Mouse (Mus musculus) C2C12 (cell line): ENCODE data around the gene Mea1. TPM values are rescaled to one million over a fixed set of nuclear protein-coding genes. Genes with fewer than 3 reads are reported as not detected.

Source experiments
- H3K27me3 ChIP-seq: one replicate; pipeline ENCODE4 v1.6.1; 2011; ENCODE audit not compliant: control insufficient read depth, insufficient read depth, insufficient read length
- H3K36me3 ChIP-seq: one replicate; pipeline ENCODE4 v1.6.1; 2011; ENCODE audit not compliant: control insufficient read depth, insufficient read depth
- H3K4me3 ChIP-seq: one replicate; pipeline ENCODE4 v1.5.1; 2011; ENCODE audit warnings: mild to moderate bottlenecking, control low read depth; ENCODE audit not compliant: poor library complexity, insufficient read depth, severe bottlenecking
- H3K79me2 ChIP-seq: one replicate; pipeline ENCODE4 v1.6.1; 2011; ENCODE audit not compliant: control insufficient read depth, insufficient read depth
- H3K79me3 ChIP-seq: one replicate; pipeline ENCODE4 v1.6.1; 2011; ENCODE audit warnings: low read depth, control low read depth
- H3ac ChIP-seq: one replicate; pipeline ENCODE3; 2011; ENCODE audit warnings: low read depth; ENCODE audit not compliant: control insufficient read depth, insufficient read length
- CEBPB ChIP-seq: IDR thresholded peaks from one replicate; pipeline ENCODE4 v1.6.1; 2011; ENCODE audit warnings: low read depth, mild to moderate bottlenecking, control low read depth, moderate library complexity
- CTCF ChIP-seq: IDR thresholded peaks from one replicate; pipeline ENCODE4 v1.5.1; 2011; ENCODE audit not compliant: control insufficient read depth, insufficient read depth, insufficient read length
- FOSL1 ChIP-seq: IDR thresholded peaks from one replicate; pipeline ENCODE4 v1.8.0; 2011; ENCODE audit warnings: mild to moderate bottlenecking, low read length; ENCODE audit not compliant: poor library complexity, insufficient read depth, severe bottlenecking
- MAX ChIP-seq: IDR thresholded peaks from one replicate; pipeline ENCODE4 v1.6.1; 2011; ENCODE audit warnings: mild to moderate bottlenecking, control low read depth
- MYOD1 ChIP-seq: IDR thresholded peaks from one replicate; pipeline ENCODE4 v1.6.1; 2011; ENCODE audit warnings: low read depth; ENCODE audit not compliant: control insufficient read depth, insufficient read length
- MYOG ChIP-seq: IDR thresholded peaks from one replicate; pipeline ENCODE4 v1.6.1; 2011; ENCODE audit not compliant: control insufficient read depth, insufficient read length; ENCODE audit errors: extremely low read depth
- USF1 ChIP-seq: IDR thresholded peaks from one replicate; pipeline ENCODE4 v1.6.1; 2011; ENCODE audit warnings: low read depth, mild to moderate bottlenecking, control low read depth, moderate library complexity
- polyA plus RNA-seq: library from polyadenylated mRNA; unstranded; fragments of >200 nt; fragmentation: generic; extraction: Trizol; gene quantifications from one replicate; pipeline ENCODE4 v1.2.1, GENCODE M21; 2012; ENCODE audit warnings: missing spikeins

Mea1 gene
- polyA plus RNA-seq, 1 experiment, result 141 TPM

DNA sequence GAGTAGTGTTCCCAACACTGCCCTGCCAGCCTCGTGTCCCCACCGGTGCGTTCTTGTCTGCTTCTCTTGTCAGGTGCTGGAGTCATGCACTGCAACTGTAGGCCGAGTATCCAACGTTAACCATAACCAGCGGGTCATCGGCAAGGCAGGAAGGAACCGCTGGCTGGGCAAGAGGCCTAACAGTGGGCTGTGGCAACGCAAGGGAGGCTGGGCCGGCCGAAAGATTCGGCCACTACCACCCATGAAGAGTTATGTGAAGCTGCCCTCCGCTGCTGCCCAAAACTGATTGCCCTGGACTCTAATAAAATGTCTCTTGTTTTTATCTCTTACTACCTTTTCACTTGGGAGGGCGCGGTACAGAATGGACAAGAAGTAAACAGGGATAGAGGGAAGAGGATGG lies 28.8 kb upstream of the Mea1 start:
- Histone ChIP-seq H3K27me3 (no peaks in the 10 kb centered on the region), H3K4me3 (no peak overlapping the region), H3K79me3 (peaks cover 9% of the 10 kb centered on the region), H3K36me3 (peaks cover 22% of the 10 kb centered on the region), H3ac (peak overlapping the region; percentile 47), H3K79me2 (peaks cover 35% of the 10 kb centered on the region)
- no peak for TF ChIP-seq MYOG
- no peak for TF ChIP-seq CEBPB
- TF ChIP-seq MYOD1, result no peak
- no peak for TF ChIP-seq FOSL1
- no peak for TF ChIP-seq USF1
- no peak for TF ChIP-seq CTCF
- no peak for TF ChIP-seq MAX

DNA sequence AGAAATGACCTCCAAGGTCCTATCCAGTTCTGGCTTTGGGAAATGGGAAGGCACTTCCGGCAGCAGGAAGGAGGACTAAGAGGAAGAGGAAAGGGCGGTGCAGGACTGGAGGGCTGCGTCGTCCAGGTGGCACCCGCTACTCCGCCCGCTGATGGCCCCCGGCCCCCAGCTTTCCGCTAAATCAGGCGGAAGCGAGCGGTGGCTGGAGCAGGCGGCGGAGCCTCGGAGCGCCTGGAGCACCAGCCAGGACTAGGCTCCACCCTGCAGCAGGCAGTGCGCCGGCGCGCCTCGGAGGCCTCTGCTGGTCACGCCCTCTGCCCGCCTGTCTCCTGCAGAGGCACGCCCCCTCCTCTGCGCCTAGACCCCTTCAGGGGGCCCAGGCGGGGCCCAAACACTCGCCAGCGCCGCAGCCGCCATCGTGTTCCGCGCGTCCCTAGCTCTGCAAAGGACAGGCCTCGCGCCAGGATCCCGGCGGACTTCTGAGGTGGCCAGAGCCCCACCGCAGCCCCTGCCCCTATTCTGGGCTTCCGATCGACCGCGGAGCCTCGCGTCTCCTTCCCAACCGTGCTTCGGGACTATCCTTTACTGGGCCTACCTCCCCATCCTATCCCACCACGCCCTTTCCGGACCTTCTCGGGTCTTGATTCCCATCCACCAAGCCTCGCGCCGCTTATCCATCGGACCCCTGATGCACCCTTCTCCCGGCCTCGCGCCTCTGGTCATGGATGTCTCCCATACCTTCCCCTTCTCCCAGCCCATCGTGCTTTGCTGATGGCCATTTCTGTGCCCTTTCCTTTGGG lies 28.2 kb upstream of the Mea1 start, which contains the start of gene Cul7:
Cul7 (plus strand) TSS at position 106 of the 800 bp plus-strand sequence.
- Histone ChIP-seq H3ac (peak within 1 kb of the TSS; percentile 77), H3K36me3 (peaks cover 22% of the 10 kb centered on the region), H3K27me3 (no peaks in the 10 kb centered on the region), H3K4me3 (peak within 1 kb of the TSS; percentile 40), H3K79me3 (peaks cover 9% of the 10 kb centered on the region), H3K79me2 (peaks cover 35% of the 10 kb centered on the region)
- TF ChIP-seq CEBPB, result no peak
- no peak for TF ChIP-seq CTCF
- TF ChIP-seq MAX, result no peak
- TF ChIP-seq FOSL1, result no peak
- TF ChIP-seq MYOD1, result no peak
- no peak for TF ChIP-seq USF1
- TF ChIP-seq MYOG, result no peak

DNA sequence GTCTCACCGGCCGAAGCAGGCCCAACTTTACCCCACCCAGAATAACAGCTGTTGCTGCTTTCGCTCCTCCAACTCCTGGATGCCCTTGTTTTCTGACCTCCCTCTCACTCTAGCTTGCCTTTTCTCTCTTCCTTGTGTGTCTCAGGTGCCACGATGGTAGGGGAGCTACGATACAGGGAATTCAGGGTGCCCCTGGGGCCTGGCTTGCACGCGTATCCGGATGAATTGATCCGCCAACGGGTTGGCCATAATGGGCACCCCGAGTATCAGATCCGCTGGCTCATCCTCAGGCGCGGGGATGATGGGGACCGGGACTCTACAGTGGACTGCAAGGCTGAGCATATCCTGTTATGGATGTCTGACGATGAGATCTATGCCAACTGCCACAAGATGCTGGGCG lies 27.3 kb upstream of the Mea1 start:
- Histone ChIP-seq H3K79me2 (peaks cover 33% of the 10 kb centered on the region), H3ac (peak overlapping the region; percentile 40), H3K4me3 (peak overlapping the region; percentile 18), H3K27me3 (no peaks in the 10 kb centered on the region), H3K79me3 (peaks cover 9% of the 10 kb centered on the region), H3K36me3 (peaks cover 22% of the 10 kb centered on the region)
- TF ChIP-seq MAX (no peak), MYOG (no peak), CEBPB (no peak), CTCF (no peak), FOSL1 (no peak), MYOD1 (no peak), USF1 (no peak)

DNA sequence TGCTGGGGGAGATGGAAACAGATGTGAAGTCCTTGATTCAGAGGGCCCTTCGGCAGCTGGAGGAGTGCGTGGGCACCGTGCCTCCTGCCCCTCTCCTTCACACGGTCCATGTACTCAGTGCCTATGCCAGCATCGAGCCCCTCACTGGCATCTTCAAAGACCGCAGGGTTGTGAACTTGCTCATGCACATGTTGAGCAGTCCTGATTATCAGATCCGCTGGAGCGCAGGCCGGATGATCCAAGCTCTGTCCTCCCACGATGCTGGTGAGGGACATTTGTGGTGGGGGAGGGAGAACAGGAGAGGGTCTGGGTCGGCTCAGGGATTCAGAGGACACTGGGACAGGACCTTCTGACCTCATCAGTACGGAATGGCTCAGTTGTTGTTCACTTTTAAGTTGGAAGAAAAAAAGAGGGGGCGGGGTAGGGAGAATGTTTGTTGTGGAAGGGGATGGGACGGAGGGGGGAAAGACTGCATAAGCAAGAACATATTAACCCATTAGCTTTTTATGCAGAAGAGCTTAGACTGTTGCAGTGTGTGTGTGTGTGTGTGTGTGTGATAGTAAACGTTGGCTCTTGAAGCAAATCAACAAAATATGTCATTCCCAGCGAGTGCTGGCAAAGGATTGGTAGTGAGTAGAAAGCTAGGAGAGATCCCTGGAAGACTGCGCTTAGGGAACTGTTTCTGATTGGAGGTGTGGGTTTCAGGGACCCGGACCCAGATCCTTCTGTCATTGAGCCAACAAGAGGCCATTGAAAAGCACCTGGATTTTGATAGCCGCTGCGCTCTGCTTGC lies 26.6 kb upstream of the Mea1 start:
- TF ChIP-seq MAX, result no peak
- peaks cover 5% of the 10 kb centered on the region for H3K79me3 ChIP-seq
- no peak overlapping the region for H3K4me3 ChIP-seq
- no peaks in the 10 kb centered on the region for H3K27me3 ChIP-seq
- H3K36me3 ChIP-seq, result peaks cover 22% of the 10 kb centered on the region
- H3K79me2 ChIP-seq, result peaks cover 26% of the 10 kb centered on the region
- no peak overlapping the region for H3ac ChIP-seq

DNA sequence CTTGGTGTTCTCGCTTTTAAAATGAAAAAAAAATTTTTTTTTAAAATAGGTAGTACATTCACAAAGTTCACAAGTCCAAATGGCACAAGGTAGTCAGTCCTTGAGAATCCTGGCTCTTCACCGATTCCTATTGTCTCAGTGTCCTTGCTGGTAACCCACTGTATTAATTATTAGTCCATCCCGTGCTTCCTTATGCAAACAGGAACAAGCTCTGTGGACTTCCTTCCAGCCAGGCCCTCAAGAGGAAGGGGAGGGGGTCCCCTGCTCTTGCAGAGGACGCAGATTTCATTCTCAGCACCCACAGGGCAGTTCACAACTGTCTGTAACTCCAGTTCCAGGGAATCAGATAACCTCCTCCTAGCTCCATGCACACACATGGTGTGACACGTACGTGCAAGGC lies 22.5 kb upstream of the Mea1 start:
- TF ChIP-seq MAX, result no peak
- no peak for TF ChIP-seq USF1
- TF ChIP-seq CTCF, result no peak
- no peak for TF ChIP-seq MYOD1
- no peak for TF ChIP-seq CEBPB
- TF ChIP-seq MYOG, result no peak
- no peak for TF ChIP-seq FOSL1

GRCm38 (mm10) chr17:46661351-46661750 lies 17.2 kb upstream of the Mea1 start:
- Histone ChIP-seq H3K27me3 (no peaks in the 10 kb centered on the region), H3K36me3 (peaks cover 8% of the 10 kb centered on the region), H3K4me3 (no peak overlapping the region), H3K79me2 (no peaks in the 10 kb centered on the region), H3ac (no peak overlapping the region), H3K79me3 (no peaks in the 10 kb centered on the region)
- TF ChIP-seq MYOD1 (no peak), MAX (no peak), MYOG (no peak), CEBPB (no peak), CTCF (no peak), USF1 (no peak), FOSL1 (no peak)

More for the DNA sequence above, 22.5 kb upstream of the Mea1 start:
- H3K27me3 ChIP-seq, result no peaks in the 10 kb centered on the region
- peaks cover 16% of the 10 kb centered on the region for H3K79me2 ChIP-seq
- H3ac ChIP-seq, result no peak overlapping the region
- H3K79me3 ChIP-seq, result no peaks in the 10 kb centered on the region
- H3K4me3 ChIP-seq, result no peak overlapping the region
- H3K36me3 ChIP-seq, result peaks cover 8% of the 10 kb centered on the region
